ENCODE assay signal across 8 mouse cellular contexts in genomic region chr5:136755696-136756095, GRCm38 (mm10).
A peak's percentile ranks its signal among the peaks of the same experiment; 100 is the strongest.
DNase-seq lines count a peak whose midpoint lies in the region; ATAC-seq and TF ChIP-seq lines count a peak whose summit lies in the region.

No protein-coding gene starts in this region.

- no peaks in the 10 kb centered on the region for H3K9me3 ChIP-seq in forebrain, embryonic 14.5 days (replicated peaks; ENCODE audit: control insufficient read depth, low read length)
- H3K9me3 ChIP-seq in forebrain, embryonic 16.5 days (ENCODE audit: control insufficient read depth, low read length) = no peaks in the 10 kb centered on the region

- H3K36me3 ChIP-seq in forebrain, embryonic 14.5 days (ENCODE audit: control insufficient read depth, insufficient read depth, low read length) = no peaks in the 10 kb centered on the region
- no peaks in the 10 kb centered on the region for H3K36me3 ChIP-seq in forebrain, embryonic 16.5 days (ENCODE audit: control insufficient read depth, insufficient read depth)

- ATAC-seq in forebrain, embryonic 14.5 days = no peak
- ATAC-seq in forebrain, embryonic 16.5 days = no peak

- H3K4me1 ChIP-seq in forebrain, embryonic 14.5 days (ENCODE audit: control insufficient read depth, insufficient read depth, low read length) = no peaks in the 10 kb centered on the region
- no peaks in the 10 kb centered on the region for H3K4me1 ChIP-seq in forebrain, embryonic 16.5 days (replicated peaks; ENCODE audit: control insufficient read depth, insufficient read depth, low read length)
- H3K4me1 ChIP-seq in bone marrow, adult 2 months (ENCODE audit: control insufficient read depth, insufficient read depth, low read length) = no peaks in the 10 kb centered on the region; the same call in 1 of the 2 replicates

- 4% methylated on average over 3 of the region's 3 CpGs for WGBS in forebrain, embryonic 14.5 days
- 1% methylated on average over 3 of the region's 3 CpGs for WGBS in forebrain, embryonic 16.5 days
- WGBS in bone marrow, adult 2 months = 2% methylated on average over 3 of the region's 3 CpGs

- no peak overlapping the region for H3K9ac ChIP-seq in forebrain, embryonic 14.5 days (ENCODE audit: low read length)
- H3K9ac ChIP-seq in forebrain, embryonic 16.5 days (replicated peaks; ENCODE audit: low read depth, low read length) = no peak overlapping the region

- DNase-seq in forebrain, embryonic 14.5 days (ENCODE audit: low spot score) = peak; percentile 77
- DNase-seq in B cell, adult 2 months = peak; percentile 72 to 73
- peak; percentile 31 for DNase-seq in fibroblast of lung, adult 2 months (ENCODE audit: low read depth)
- DNase-seq in layer of hippocampus, adult 11-12 months (ENCODE audit: low spot score) = peak; percentile 68
- peak; percentile 74 for DNase-seq in lung, postnatal 14 days
- DNase-seq in spleen, postnatal 4 days (ENCODE audit: low spot score in 2 of 2) = peak; percentile 38 to 81

- H3K4me3 ChIP-seq in forebrain, embryonic 14.5 days (ENCODE audit: low read depth, low read length) = no peak overlapping the region
- H3K4me3 ChIP-seq in forebrain, embryonic 16.5 days (replicated peaks; ENCODE audit: low read length) = no peak overlapping the region
- H3K4me3 ChIP-seq in bone marrow, adult 2 months (replicated peaks; ENCODE audit: control insufficient read depth, low read depth, low read length) = no peak overlapping the region

- no peaks in the 10 kb centered on the region for H3K27me3 ChIP-seq in forebrain, embryonic 14.5 days (replicated peaks; ENCODE audit: control insufficient read depth, insufficient read depth, low read length)
- no peaks in the 10 kb centered on the region for H3K27me3 ChIP-seq in forebrain, embryonic 16.5 days (replicated peaks; ENCODE audit: control insufficient read depth, insufficient read depth, low read length)

- TF ChIP-seq POLR2A in bone marrow, adult 2 months (IDR thresholded peaks at IDR 0.05; ENCODE audit: borderline replicate concordance, control insufficient read depth, low read depth, low read length) = no peak

- no peak overlapping the region for H3K27ac ChIP-seq in forebrain, embryonic 14.5 days (ENCODE audit: low read depth, low read length)
- H3K27ac ChIP-seq in forebrain, embryonic 16.5 days (ENCODE audit: low read length) = no peak overlapping the region
- H3K27ac ChIP-seq in bone marrow, adult 2 months (ENCODE audit: control insufficient read depth, insufficient read depth, low read depth, low read length, poor library complexity) = no peak overlapping the region

- H3K4me2 ChIP-seq in forebrain, embryonic 14.5 days (ENCODE audit: low read length) = no peak overlapping the region
- H3K4me2 ChIP-seq in forebrain, embryonic 16.5 days (ENCODE audit: low read length) = no peak overlapping the region

- TF ChIP-seq CTCF in bone marrow, adult 2 months (IDR thresholded peaks at IDR 0.05; ENCODE audit: control insufficient read depth, insufficient read depth, low read length) = peak; percentile 86
